Mouse (Mus musculus) embryo, embryonic 11.5 days (tissue): ENCODE measurements at regions not wholly inside any gene's neighbourhood (a gene's known extent, or its start where the extent isn't known, plus 50 kb on each side); places are given as distances from the start of the nearest gene placed in this dataset.
"Not testable (repeated sequence)": the region's sequence is repeated elsewhere in the genome, so short reads cannot be mapped to it uniquely, and the experiment has no call there.

Experiments
- DNase-seq: peaks from one replicate; pipeline ENCODE4 v3.0.0-alpha.2; 2012; ENCODE audit warnings: low read depth, low spot score

DNA sequence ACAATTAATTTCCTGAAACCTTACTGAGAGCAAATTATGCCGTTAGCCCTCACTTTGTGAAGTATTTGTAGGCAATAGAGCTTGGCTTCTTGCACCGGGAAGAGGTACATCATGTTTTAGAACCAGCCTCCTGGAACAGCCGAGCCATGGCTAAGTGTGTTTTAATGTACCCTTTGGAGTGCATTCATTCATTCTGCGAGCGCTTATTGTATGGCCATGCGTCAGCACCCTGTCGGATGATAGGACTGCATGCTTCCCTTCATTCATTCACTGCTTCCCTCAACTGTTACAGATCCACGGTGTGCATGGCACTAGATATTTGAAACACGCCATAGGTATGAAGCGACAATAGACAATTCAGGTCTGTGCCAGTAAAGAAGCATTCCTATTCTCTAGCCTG, 409.4 kb upstream of the Ercc4 start:
- no peak for DNase-seq

DNA sequence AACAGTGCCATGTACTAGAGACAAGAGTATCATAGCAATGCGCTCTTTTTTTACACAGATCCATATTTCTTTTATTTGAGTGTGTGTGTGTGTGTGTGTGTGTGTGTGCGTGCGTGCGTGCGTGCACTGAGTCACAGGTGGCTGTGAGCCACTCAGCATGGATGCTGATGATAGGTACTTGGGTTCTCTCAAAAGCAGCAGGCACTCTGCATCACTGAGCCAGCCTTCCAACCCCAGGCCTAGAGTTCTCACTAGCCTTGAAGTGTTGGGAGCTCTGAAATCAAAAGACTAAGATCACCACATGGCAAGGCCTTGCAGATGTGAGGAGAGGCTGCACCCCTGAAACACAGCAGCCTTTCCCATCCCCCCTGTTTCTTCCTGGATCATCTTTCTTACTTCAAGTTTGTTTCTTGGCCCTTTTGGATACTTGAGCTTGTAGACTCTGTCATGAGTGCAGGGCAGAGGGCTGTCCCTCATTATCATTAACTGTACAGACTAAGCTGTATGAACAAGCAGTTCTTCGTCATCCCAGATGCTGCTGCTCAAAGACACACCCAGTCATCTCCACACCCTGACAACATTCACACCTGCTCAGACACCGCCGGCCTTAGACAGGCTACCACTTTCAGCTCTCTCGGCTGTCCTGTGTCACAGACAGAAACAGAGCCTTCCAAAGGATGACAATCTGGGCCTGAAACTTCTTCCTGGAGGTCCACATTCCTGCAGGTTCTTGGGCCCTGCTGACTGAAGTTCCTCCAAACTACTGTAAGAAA, 405.5 kb upstream of the Ercc4 start:
- no peak for DNase-seq

- DNase-seq = no peak
Measured at GRCm38 (mm10) chr16:12706907-12707306, 402.6 kb upstream of the Ercc4 start.

DNA sequence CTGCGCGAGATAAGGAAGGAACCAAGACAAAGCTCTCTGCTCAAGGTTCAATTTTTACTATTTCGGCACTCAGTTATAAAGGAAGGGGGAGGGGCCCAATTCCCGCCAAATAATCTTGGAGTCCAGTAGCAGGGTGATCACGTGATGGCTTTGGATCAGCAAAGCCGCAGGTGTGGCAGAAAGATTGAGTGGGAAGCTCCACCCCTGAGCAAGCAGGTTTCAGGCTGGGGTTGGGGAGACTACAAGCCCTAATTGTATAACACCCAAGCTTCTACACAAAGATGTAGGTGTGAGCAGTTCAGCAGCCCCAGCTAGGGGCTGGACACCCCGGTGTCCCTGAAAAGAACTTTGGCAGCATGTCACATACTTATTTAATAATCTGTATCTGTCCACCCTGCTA, 388.1 kb upstream of the Ercc4 start:
- not testable (repeated sequence) for DNase-seq

DNA sequence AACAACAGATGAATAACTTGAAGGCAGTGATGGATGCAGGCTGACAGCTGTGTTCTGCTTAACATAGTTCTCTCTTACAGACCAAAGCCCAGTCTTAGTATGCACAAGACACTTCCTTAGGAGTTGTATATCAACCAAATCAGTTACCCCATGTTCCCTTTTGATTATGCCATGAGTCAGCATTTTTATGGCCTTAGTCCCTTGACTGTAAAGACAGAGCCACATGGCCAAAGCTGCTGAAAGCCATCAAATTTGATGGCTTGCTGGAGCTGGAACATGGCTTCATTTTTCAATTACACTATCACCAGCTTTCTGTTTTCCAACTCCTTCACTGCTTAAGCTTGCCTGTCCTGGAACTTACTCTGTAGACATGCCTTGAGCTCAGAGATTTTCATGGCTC, 383.4 kb upstream of the Ercc4 start:
- no peak for DNase-seq

DNA sequence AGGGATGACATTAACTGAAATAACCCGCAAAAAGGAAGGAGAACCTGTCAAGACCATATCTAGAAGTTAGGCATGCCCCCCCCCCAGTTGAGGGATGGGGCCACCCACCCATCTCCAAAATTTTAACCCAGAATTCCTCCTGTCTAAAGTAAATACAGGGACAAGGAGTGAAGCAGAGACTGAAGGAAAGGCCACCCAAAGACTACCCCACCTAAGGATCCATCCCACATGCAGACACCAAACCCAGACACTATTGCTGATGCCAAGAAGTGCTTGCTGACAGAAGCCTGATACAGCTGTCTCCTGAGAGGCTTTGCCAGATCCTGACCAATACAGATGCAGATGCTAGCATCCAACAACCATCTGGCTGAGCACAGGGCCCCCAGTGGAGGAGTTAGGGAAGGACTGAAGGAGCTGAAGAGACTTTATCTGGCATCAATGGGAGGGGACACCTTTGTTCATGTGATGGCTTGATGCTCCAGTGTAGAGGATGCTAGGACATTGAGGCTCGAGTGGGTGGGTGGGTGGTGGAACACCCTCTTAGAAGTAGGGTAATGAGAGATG, 379.2 kb upstream of the Ercc4 start:
- not testable (repeated sequence) for DNase-seq

DNA sequence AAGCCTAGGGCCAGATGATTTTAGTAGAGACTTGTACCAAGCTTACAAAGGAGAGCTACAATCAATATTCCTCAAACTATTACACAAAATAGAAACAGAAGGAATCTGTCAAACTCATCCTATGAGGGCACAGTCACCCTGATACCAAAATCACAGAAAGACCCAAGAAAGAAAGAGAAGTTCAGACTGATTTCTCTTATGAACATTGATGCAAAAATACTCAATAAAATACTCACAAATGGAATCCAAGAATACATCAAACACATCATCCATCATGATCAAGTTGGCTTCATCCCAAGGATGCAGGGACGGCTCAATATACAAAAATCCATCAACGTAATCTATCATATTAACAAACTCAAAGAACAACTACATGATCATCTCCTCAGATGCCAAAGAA, 377.9 kb upstream of the Ercc4 start:
- DNase-seq = no peak

- DNase-seq = no peak
Measured at GRCm38 (mm10) chr16:12742472-12742871, 367.0 kb upstream of the Ercc4 start.

DNA sequence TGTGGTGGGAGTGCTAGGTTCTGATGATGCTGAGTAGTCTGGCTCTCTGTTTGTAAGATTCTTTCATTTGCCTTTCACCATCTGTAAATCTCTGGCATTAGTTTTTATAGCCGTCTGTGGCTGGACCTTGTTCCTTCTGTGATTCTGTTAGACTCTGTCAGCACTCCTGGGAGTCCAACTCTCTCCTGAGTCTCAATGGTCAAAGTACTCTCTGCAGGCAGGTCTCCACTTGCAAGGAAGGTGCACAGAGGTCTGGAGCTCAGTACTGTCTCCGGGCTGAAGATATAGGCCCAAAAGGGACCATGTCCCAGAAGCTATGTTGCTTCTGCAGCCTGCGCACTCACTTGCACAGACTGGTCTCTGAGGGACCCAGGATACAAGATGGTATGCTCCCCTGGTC, 356.3 kb upstream of the Ercc4 start:
- no peak for DNase-seq

DNA sequence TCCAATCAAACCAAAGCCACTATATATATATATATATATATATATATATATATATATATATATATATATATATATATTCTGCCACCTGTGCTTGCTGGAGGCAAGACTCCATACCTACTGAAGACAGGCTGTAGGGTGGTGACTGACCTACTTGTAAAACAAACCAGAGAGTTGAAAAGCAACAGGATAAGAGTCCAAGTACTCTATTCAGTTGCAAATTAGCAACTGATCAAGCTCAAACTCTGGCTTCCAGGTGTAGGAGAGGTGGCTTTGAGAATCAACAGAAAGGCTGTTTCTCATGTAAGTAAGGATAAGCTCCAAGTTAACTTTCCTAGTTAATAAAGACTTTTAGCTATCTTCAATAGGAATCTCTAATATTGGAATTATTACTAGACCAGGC, 355.1 kb upstream of the Ercc4 start:
- no peak for DNase-seq

GRCm38 (mm10) chr16:12758594-12758993, 350.9 kb upstream of the Ercc4 start:
- no peak for DNase-seq

DNA sequence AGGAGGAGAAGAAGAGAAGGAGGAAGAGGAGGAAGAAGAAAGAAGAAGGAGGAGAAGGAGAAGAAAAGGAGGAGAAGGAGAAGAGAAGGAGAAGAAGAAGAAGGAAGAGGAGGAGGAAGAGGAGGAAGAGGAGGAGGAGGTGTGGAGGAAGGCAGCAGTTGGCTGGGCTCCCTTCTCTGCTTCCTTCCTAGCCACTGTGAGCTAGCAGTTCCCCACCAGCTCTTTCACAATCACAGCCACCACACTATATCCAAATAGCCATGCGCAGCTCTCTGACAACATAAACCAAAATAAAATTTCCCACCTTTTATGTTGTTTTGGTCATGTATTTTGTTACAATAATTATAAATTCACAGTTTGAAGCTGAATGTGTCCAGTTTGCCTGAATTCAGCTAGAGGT, 345.3 kb upstream of the Ercc4 start:
- DNase-seq = no peak

GRCm38 (mm10) chr16:12764608-12765007, 344.9 kb upstream of the Ercc4 start:
- no peak for DNase-seq

DNA sequence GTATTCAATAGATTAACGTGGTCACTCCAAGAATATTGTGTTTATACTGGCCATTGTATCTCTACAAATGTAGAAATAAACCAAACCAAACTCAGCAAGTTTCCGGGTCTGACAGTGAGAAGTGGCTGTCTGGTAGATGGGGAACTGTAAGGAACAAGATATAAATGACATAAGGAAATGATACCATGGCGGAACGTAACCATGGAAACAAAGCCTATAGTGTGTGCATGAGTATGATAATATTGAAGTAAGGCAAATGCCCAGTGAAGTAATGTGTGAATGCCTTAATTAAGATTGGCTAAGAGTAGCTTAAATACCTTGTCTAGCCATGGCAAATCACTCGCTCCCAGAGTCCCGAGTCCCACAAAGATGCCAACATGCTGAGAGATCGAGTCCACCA, 342.6 kb upstream of the Ercc4 start:
- DNase-seq = no peak

- DNase-seq = no peak
Measured at GRCm38 (mm10) chr16:12768161-12768895, 341.2 kb upstream of the Ercc4 start.

- DNase-seq = no peak
Measured at GRCm38 (mm10) chr16:12770482-12770881, 339.0 kb upstream of the Ercc4 start.

DNA sequence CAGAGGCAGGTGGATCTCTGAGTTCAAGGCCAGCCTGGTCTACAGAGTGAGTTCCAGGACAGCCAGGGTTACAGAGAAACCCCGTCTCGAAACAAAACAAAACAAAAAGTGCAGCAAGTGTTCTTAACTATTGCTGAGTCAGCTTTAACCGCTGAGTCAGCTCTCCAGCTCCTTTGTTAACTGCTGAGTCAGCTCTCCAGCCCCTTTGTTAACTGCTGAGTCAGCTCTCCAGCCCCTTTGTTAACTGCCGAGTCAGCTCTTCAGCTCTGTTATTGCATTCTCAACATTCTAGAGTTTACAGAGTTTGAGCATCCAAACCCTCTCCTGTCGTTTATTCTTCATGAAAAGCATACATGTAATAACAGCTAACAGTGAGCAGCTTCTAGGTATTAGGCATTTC, 336.9 kb upstream of the Ercc4 start:
- DNase-seq = no peak

DNA sequence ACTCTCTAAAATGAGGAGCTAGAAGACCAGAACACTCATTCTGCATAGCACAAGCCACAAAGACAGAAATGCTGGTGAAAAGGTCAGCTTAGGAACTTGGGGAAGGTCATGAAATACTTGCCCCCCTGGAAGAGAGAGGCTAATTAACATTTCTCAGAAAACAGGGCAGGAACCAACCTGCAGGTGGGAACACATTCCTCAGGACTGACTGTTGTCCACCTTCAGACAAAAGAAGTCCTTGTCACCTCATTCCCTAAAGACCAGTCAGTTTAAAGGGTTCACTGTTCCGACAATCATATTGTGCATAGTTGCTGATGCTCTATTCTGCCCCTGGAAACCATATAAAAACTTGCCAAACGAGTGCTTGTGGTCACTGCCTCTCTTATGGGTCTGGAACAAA, 333.6 kb upstream of the Ercc4 start:
- DNase-seq = no peak

DNA sequence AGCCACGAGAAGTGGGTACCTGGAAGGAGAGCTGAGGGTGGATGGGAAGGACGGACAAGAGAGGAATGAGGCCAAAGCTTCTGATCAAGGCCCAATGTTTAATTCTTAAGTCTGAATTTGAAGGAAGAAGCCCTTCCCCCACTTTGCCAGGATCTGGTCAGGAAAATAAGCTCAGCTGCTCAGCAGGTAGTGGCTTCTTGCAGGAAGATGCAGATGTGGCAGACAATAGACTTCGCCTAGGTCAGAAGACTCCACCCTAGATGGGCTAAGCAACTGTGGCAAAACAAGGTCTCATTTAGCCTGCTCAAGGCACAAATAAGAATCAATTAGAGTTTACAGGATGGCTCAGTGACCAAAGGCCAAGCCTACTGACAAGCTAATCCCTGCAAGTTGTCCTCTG, 330.4 kb upstream of the Ercc4 start:
- no peak for DNase-seq

DNA sequence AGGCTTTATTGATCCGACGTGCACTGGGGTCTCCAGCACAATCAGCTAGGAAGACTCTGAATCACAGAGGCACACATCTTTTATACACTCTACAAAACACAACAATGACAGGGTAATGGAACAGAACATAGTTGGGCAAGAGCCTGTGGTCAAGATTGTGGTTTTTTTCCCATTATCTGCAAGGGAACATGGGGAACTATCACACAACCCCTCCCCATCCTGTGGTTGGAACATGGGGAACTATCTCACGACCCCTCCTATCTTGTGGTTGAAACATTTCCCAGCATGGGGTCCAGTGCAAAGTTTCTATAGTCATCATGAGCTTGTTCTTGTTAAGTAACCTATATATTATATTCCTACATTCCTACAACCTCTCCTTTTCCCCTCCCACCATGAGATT, 328.8 kb upstream of the Ercc4 start:
- no peak for DNase-seq

DNA sequence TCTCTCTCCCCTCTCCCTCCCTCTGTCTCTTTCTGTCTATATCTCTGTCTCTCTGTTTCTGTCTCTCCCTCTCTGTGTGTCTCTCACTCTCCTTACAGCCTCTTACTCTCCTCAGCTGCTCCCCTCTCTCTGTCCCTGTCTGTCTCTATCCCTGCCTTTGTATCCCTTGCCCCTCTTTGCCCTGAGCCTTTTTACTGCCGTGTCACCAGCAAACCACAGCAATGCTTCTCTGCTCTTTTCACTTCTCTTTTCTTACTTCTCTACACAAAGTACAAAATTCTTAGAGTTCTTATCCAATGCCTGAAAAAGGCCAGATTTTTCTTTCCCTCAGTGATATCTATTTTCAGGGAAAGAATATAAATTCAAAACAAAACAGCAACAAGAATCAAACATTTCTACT, 323.7 kb upstream of the Ercc4 start:
- DNase-seq = no peak

GRCm38 (mm10) chr16:12798523-12798922, 311.0 kb upstream of the Ercc4 start:
- DNase-seq = no peak

DNA sequence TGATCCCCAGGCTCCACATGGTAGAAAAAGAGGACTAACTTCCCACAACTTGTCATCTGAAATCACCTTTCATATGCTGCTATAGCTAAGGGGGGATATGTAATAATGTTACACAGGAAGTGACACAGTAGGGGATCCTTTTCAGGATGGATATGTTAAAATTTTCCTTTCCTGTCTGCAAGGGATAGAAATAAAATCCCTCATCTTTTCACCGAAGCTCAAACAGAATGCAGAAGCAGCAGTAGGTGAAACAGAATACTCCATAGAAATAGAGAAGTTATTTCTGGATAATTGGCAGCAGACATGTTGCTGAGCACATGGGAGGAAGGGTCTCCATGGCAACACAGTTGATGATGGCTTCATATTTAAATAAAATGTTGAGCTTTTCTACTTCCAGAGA, 309.3 kb upstream of the Ercc4 start:
- DNase-seq = no peak
